Mouse (Mus musculus): ENCODE measurements around the gene Ralbp1.

DNA sequence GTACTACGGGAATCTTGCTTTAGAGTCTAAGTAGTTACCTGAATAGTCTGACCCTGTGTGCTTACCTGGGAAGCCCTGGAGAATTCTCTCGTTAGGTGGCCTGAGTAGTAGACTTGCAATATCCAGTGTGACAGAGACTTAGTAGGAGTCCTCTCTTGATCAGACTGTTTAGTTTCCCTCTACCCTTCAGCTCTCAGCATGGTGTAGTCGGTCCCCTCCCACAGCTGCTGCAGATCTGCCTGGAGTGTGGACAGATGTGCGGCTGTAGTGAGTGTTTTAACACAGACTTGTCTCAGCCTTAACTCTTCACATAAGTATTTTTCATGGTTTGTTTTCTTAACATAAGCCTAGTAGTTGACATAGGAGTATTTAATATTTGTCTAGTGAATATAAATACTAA lies 83.6 kb downstream of the Ralbp1 start:
- TF ChIP-seq CTCF (IDR thresholded peaks at IDR 0.05; ENCODE audit: control insufficient read depth, insufficient read depth, insufficient replicate concordance, low read depth, low read length) (no peak), POLR2A (IDR thresholded peaks at IDR 0.05; ENCODE audit: control insufficient read depth, low read depth, low read length) (no peak)
